Mouse (Mus musculus): ENCODE data around the gene Cgrrf1. TPM values are rescaled to one million over a fixed set of nuclear protein-coding genes. Genes with fewer than 3 reads are reported as not detected.

The Cgrrf1 gene
- polyA plus RNA-seq, 1 experiment, result 28.7 TPM

- Histone ChIP-seq H3K79me2 (ENCODE audit: control insufficient read depth, insufficient read depth) (peaks cover 9% of the 10 kb centered on the region), H3ac (ENCODE audit: control insufficient read depth, insufficient read length, low read depth) (no peak overlapping the region), H3K79me3 (ENCODE audit: low read depth) (peaks cover 1% of the 10 kb centered on the region), H3K36me3 (ENCODE audit: control insufficient read depth, insufficient read depth) (no peaks in the 10 kb centered on the region), H3K27me3 (ENCODE audit: control insufficient read depth, insufficient read depth, insufficient read length) (no peaks in the 10 kb centered on the region), H3K4me3 (ENCODE audit: insufficient read depth, poor library complexity, severe bottlenecking) (no peak overlapping the region)
- TF ChIP-seq CEBPB (IDR thresholded peaks at IDR 0.05; ENCODE audit: low read depth) (no peak), MAX (IDR thresholded peaks at IDR 0.05) (no peak), MYOD1 (IDR thresholded peaks at IDR 0.05; ENCODE audit: control insufficient read depth, insufficient read length, low read depth) (no peak), MYOG (IDR thresholded peaks at IDR 0.05; ENCODE audit: control insufficient read depth, extremely low read depth, insufficient read length) (no peak), FOSL1 (IDR thresholded peaks at IDR 0.05; ENCODE audit: insufficient read depth, low read length, poor library complexity, severe bottlenecking) (no peak), USF1 (IDR thresholded peaks at IDR 0.05; ENCODE audit: low read depth) (no peak), CTCF (IDR thresholded peaks at IDR 0.05; ENCODE audit: control insufficient read depth, insufficient read depth, insufficient read length) (no peak)
Measured at GRCm38 (mm10) chr14:46827430-46827829, 4.5 kb upstream of the Cgrrf1 start.

GRCm38 (mm10) chr14:46831295-46831694 lies 630 bp upstream of the Cgrrf1 start:
- Histone ChIP-seq H3ac (ENCODE audit: control insufficient read depth, insufficient read length, low read depth) (peak overlapping the region; percentile 3), H3K4me3 (ENCODE audit: insufficient read depth, poor library complexity, severe bottlenecking) (peak overlapping the region; percentile 86), H3K27me3 (ENCODE audit: control insufficient read depth, insufficient read depth, insufficient read length) (no peaks in the 10 kb centered on the region), H3K36me3 (ENCODE audit: control insufficient read depth, insufficient read depth) (no peaks in the 10 kb centered on the region), H3K79me2 (ENCODE audit: control insufficient read depth, insufficient read depth) (peaks cover 47% of the 10 kb centered on the region), H3K79me3 (ENCODE audit: low read depth) (peaks cover 8% of the 10 kb centered on the region)
- TF ChIP-seq MYOD1 (IDR thresholded peaks at IDR 0.05; ENCODE audit: control insufficient read depth, insufficient read length, low read depth), result no peak
- no peak for TF ChIP-seq MAX (IDR thresholded peaks at IDR 0.05)
- no peak for TF ChIP-seq CEBPB (IDR thresholded peaks at IDR 0.05; ENCODE audit: low read depth)
- no peak for TF ChIP-seq FOSL1 (IDR thresholded peaks at IDR 0.05; ENCODE audit: insufficient read depth, low read length, poor library complexity, severe bottlenecking)
- TF ChIP-seq CTCF (IDR thresholded peaks at IDR 0.05; ENCODE audit: control insufficient read depth, insufficient read depth, insufficient read length), result no peak
- no peak for TF ChIP-seq USF1 (IDR thresholded peaks at IDR 0.05; ENCODE audit: low read depth)
- no peak for TF ChIP-seq MYOG (IDR thresholded peaks at IDR 0.05; ENCODE audit: control insufficient read depth, extremely low read depth, insufficient read length)

- peaks cover 11% of the 10 kb centered on the region for H3K79me3 ChIP-seq (ENCODE audit: low read depth)
- H3ac ChIP-seq (ENCODE audit: control insufficient read depth, insufficient read length, low read depth), result peak overlapping the region; percentile 87
- H3K36me3 ChIP-seq (ENCODE audit: control insufficient read depth, insufficient read depth), result no peaks in the 10 kb centered on the region
- TF ChIP-seq USF1 (IDR thresholded peaks at IDR 0.05; ENCODE audit: low read depth) (no peak), MYOD1 (IDR thresholded peaks at IDR 0.05; ENCODE audit: control insufficient read depth, insufficient read length, low read depth) (no peak), MAX (IDR thresholded peaks at IDR 0.05) (no peak), CTCF (IDR thresholded peaks at IDR 0.05; ENCODE audit: control insufficient read depth, insufficient read depth, insufficient read length) (no peak), MYOG (IDR thresholded peaks at IDR 0.05; ENCODE audit: control insufficient read depth, extremely low read depth, insufficient read length) (no peak), CEBPB (IDR thresholded peaks at IDR 0.05; ENCODE audit: low read depth) (no peak), FOSL1 (IDR thresholded peaks at IDR 0.05; ENCODE audit: insufficient read depth, low read length, poor library complexity, severe bottlenecking) (no peak)
- H3K79me2 ChIP-seq (ENCODE audit: control insufficient read depth, insufficient read depth), result peaks cover 60% of the 10 kb centered on the region
- no peaks in the 10 kb centered on the region for H3K27me3 ChIP-seq (ENCODE audit: control insufficient read depth, insufficient read depth, insufficient read length)
- H3K4me3 ChIP-seq (ENCODE audit: insufficient read depth, poor library complexity, severe bottlenecking), result peak overlapping the region; percentile 86
Measured at GRCm38 (mm10) chr14:46832354-46833272, 688 bp downstream of the Cgrrf1 start.

- Histone ChIP-seq H3ac (ENCODE audit: control insufficient read depth, insufficient read length, low read depth) (no peak overlapping the region), H3K79me3 (ENCODE audit: low read depth) (peaks cover 7% of the 10 kb centered on the region), H3K4me3 (ENCODE audit: insufficient read depth, poor library complexity, severe bottlenecking) (no peak overlapping the region), H3K79me2 (ENCODE audit: control insufficient read depth, insufficient read depth) (peaks cover 35% of the 10 kb centered on the region), H3K36me3 (ENCODE audit: control insufficient read depth, insufficient read depth) (peaks cover 8% of the 10 kb centered on the region), H3K27me3 (ENCODE audit: control insufficient read depth, insufficient read depth, insufficient read length) (no peaks in the 10 kb centered on the region)
- TF ChIP-seq USF1 (IDR thresholded peaks at IDR 0.05; ENCODE audit: low read depth) (no peak), FOSL1 (IDR thresholded peaks at IDR 0.05; ENCODE audit: insufficient read depth, low read length, poor library complexity, severe bottlenecking) (no peak)
Measured at GRCm38 (mm10) chr14:46839326-46839725, 7.4 kb downstream of the Cgrrf1 start.

GRCm38 (mm10) chr14:46845706-46846105 lies 13.8 kb downstream of the Cgrrf1 start:
- peaks cover 17% of the 10 kb centered on the region for H3K36me3 ChIP-seq (ENCODE audit: control insufficient read depth, insufficient read depth)

More at GRCm38 (mm10) chr14:46845706-46846105, 13.8 kb downstream of the Cgrrf1 start:
- TF ChIP-seq USF1 (IDR thresholded peaks at IDR 0.05; ENCODE audit: low read depth), result no peak
- no peak for TF ChIP-seq MYOG (IDR thresholded peaks at IDR 0.05; ENCODE audit: control insufficient read depth, extremely low read depth, insufficient read length)
- TF ChIP-seq MAX (IDR thresholded peaks at IDR 0.05), result no peak
- no peak for TF ChIP-seq FOSL1 (IDR thresholded peaks at IDR 0.05; ENCODE audit: insufficient read depth, low read length, poor library complexity, severe bottlenecking)
- no peak for TF ChIP-seq CTCF (IDR thresholded peaks at IDR 0.05; ENCODE audit: control insufficient read depth, insufficient read depth, insufficient read length)
- TF ChIP-seq CEBPB (IDR thresholded peaks at IDR 0.05; ENCODE audit: low read depth), result no peak
- no peak for TF ChIP-seq MYOD1 (IDR thresholded peaks at IDR 0.05; ENCODE audit: control insufficient read depth, insufficient read length, low read depth)
- H3K27me3 ChIP-seq (ENCODE audit: control insufficient read depth, insufficient read depth, insufficient read length), result no peaks in the 10 kb centered on the region
- no peaks in the 10 kb centered on the region for H3K79me3 ChIP-seq (ENCODE audit: low read depth)
- H3ac ChIP-seq (ENCODE audit: control insufficient read depth, insufficient read length, low read depth), result no peak overlapping the region
- H3K4me3 ChIP-seq (ENCODE audit: insufficient read depth, poor library complexity, severe bottlenecking), result no peak overlapping the region
- H3K79me2 ChIP-seq (ENCODE audit: control insufficient read depth, insufficient read depth), result no peaks in the 10 kb centered on the region

Data from C2C12 (cell line).